Mouse (Mus musculus): Measurements from ENCODE around the gene Dmd.
"Not testable (repeated sequence)": the region's sequence is repeated elsewhere in the genome, so short reads cannot be mapped to it uniquely, and the experiment has no call there.

The Dmd gene

DNA sequence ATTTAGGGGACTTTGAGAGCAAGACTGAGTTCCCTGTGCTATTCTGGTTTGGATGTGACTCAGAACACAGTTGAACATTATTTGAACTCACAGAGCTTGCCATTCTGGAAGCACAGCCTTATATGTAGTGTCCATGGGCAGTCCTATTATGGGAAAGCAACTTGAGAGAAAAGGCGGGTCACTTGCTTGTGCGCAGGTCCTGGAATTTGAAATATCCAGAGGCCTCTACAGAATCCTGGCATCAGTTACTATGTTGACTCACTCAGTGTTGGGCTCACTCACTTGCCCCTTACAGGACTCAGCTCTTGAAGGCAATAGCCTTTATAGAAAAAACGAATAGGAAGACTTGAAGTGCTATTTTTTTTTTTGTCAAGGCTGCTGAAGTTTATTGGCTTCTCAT, at the start of gene Dmd:
Gene Dmd (plus strand): TSS at position 241 of the 400 bp plus-strand sequence.
- in situ Hi-C loops (cut with MboI, MseI): no loop called here

DNA sequence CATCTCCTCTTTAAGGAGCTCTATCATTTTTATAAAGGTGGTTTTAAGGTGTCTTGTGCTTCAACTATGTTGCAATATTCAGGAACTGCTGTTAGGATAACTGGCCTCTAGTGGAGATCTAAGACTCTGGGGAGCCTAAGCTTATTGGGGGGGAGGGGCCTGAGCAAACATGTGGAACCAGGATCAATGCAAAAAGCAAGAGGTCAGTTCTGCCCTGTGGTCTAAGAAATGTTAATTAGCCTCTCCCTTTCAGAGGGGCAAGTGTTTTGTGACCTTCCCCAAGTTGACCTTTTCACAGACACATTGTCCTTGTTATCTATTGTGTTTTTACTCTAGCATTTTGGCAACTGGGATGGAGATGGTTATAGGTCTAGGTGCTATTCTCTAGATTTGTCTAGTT, 47.2 kb upstream of the Dmd start:
- in situ Hi-C loops (cut with MboI, MseI): no loop called here

DNA sequence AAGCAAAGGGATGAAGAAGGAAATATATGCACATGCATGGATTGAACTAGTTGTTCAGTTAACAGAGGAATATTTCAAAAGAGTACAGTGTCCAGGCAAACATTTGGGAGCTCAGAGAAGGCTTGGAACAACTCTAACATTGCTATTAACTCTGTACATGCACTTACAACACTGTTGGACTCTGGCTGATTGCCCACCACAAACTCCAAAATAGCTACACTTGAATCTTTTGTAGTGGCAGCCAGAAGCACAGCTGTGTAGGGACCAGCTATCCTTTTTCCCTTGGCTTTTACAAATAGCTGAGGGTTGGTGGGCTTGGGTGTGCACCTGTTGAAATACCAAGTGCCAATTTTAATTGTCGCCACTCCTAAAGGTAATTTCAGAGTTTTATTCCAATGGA, 39.0 kb downstream of the Dmd start:
- in situ Hi-C loops (cut with MboI, MseI): no loop called here

GRCm38 (mm10) chrX:83050190-83050589, 101.5 kb downstream of the Dmd start:
- in situ Hi-C loops (cut with MboI, MseI): no loop called here

DNA sequence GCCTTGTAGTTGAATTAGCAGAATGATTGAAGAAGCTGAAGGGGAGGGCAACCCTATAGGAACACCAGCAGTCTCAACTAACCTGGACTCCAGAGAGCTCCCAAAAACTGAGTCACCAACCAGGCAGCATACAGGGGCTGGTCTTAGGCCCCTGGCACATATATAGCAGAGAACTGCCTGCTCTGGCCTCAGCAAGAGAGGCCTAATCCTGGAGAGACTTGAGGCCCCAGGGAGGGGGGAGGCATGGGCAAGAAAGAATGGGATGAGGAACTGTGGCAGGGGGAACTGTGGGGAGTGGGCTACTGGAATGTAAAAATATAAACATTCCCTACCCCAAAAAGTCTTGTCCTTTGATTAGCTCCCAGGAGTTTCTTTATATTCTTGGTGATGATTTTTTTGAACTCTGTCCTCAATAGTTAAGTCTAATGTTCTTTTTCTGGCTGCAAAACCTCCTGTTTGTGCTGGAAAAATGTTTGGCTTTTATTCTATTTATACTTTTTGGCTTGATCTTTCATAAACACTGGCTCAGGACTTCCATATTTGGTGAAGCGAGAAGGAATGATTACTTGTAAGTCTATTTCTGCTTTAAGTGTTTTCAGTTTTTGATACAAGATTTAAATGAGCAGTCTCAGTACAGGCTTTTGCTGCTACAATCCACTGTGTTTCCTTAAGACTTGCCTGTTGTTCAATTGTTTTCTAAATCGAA, 167.7 kb downstream of the Dmd start:
- in situ Hi-C loops (cut with MboI, MseI): no loop called here

GRCm38 (mm10) chrX:83117198-83117597, 168.5 kb downstream of the Dmd start:
- in situ Hi-C loops (cut with MboI, MseI): no loop called here

DNA sequence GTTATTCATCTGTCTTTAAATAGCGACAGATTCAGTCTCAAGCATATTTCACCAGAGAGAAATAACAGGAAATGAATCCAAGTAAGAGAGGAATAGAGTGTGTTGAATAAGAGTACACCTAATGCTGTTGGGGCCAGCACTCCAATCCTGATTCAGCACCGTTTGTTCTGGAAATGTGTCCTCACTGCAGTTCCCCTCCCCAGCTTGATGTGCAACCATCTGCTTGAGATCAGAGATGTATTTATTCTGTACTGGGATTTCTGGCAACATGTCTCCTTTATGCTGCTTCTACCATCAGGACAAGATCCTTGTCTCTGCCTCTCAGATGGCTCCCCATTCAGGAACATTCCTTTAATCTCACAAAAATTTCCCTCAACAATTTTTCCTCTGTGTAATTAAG, 271.9 kb downstream of the Dmd start:
- in situ Hi-C loops (cut with MboI, MseI): no loop called here

GRCm38 (mm10) chrX:83221050-83221449, 272.4 kb downstream of the Dmd start:
- in situ Hi-C loops (cut with MboI, MseI): no loop called here

DNA sequence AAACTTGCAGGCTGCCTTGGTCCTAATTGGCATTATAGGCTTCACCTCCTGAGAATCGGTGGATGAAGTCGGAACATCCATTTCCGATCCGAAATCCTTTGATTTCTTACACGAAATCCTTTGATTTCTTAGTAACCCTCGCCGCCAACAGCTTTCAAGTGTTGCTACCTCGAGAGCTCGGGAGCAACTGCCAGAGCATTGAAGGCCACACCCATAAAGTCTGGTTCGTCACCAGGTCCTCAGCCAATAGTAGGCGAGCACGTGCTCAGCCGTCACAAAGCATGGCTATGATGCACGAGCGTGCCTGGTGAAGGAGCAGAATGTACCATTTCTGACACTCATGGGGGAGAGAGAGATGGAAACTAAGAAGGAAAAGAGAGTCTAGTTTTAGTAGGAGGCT, 538.9 kb downstream of the Dmd start, which contains the start of gene Tsga8:
Gene Tsga8 (minus strand): TSS at position 327 of the 400 bp plus-strand sequence.
- in situ Hi-C loops (cut with MboI, MseI): no loop called here

- in situ Hi-C loops (cut with MboI, MseI): no loop called here
Measured at GRCm38 (mm10) chrX:83674998-83675397, 726.3 kb downstream of the Dmd start.

GRCm38 (mm10) chrX:83686547-83686946, 737.9 kb downstream of the Dmd start:
- in situ Hi-C loops (cut with MboI, MseI): no loop called here

DNA sequence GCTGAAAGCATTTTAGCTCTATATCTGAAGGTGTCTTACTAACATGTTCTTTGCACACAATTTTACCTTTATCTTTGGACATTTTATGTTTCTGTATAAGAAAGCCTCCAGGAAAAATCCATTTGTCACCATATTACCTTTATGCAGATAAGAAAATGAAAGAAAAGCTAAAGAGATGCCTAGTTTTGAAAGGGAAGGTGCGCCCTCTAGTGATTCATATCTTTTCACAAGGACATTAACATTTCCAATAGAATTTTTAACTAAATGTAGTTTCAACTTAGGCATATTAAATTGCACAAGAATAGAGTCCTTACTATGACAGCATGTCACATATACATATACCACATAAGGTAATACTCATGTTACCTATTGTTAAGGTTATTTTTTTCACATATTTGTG, 791.9 kb downstream of the Dmd start:
- in situ Hi-C loops (cut with MboI, MseI): no loop called here

- in situ Hi-C loops (cut with MboI, MseI): no loop called here
Measured at GRCm38 (mm10) chrX:83746301-83747008, 797.8 kb downstream of the Dmd start.

DNA sequence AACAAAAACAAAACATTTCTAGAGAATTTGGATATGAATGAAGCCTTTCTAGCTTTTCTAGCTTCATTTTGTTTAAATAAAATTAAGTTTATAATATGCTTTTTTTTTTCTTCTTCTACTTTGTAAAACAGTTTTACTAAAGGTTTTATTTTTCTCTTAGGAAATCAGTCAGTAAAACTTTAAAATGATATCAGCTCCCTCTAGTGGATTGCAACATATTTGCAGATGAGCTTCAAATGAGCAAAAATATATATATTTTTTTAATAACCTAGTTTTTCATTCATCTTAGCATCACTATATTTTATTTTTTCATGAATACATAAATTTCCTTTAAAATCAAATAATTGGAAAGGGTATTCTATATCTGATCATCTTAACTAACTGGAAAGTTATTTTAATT, 838.7 kb downstream of the Dmd start:
- in situ Hi-C loops (cut with MboI, MseI): no loop called here

DNA sequence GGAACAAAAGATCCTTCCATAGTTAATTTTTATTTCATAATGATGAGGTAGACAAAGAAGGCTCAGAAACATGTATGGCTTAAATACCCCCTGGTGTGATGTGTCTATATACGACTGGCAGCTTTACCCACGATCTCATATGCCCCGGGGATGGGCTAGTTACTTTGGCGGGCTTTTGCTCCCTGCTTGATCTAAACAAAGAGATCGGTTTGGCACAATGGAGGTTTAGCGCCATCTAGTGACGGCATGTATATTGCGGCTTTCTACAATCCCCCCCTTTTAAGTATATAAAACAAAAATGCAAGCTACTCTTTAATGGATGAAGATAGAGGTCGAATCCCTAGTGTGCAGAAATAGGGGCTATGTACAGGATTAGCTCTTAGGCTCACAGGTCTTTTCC, 918.8 kb downstream of the Dmd start:
- in situ Hi-C loops (cut with MboI, MseI): loop anchor here in 1 of 2 experiments (10.0 kb wide), 1 partner anchor 1967 kb away; no protein-coding TSS in a partner anchor

DNA sequence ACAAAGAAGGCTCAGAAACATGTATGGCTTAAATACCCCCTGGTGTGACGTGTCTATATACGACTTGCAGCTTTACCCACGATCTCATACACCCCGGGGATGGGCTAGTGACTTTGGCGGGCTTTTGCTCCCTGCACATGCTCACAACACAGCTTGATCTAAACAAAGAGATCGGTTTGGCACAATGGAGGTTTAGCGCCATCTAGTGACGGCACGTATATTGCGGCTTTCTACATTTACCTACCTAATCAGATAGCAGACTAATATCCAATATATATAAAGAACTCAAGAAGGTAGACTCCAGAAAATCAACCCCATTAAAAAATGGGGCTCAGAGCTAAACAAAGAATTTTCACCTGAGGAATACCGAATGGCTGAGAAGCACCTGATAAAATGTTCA, 926.7 kb downstream of the Dmd start:
- in situ Hi-C loops (cut with MboI, MseI): not testable (repeated sequence)

DNA sequence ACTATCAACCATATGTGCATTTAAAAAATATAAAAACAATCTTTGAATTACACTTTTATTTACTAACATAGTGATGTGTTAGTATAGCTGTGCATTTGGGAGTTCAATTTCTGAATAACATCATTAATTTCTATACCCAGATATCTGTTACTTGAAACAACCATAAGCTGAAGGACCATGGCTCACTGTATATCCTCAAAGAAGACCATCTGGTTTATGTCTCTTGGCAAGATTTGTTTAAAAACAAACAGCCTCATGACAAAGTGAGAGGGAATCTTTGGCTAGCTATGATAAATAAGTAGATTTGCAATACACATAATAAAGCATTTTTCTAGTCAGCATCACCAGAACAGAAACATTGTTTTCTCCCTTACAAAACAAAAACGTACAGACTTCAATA, 1027.2 kb downstream of the Dmd start:
- in situ Hi-C loops (cut with MboI, MseI): no loop called here

- in situ Hi-C loops (cut with MboI, MseI): loop anchor here (10.0 to 25.0 kb wide), 2 partner anchors 1474 to 1636 kb away; no protein-coding TSS in a partner anchor
Measured at GRCm38 (mm10) chrX:84001294-84001693, 1052.6 kb downstream of the Dmd start.

DNA sequence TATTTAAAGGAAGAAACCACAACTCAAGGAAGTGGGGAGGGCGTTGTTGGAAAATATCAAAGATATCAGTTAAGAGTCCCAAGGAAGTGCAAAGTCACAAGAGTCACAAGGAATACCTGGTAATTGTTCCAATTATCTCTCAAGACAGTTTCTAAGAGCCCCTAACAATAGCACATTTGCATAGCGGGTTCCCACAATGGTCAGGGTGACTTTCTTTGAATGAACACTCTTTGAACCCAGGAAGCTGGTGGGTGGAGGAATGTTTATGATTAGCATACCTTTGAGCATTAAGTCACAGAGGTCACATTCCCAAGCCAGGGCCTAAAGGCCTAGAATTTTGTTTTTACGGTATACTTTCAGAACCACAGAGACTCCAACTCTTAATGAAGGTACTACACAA, 1113.8 kb downstream of the Dmd start:
- in situ Hi-C loops (cut with MboI, MseI): not testable (repeated sequence)

- in situ Hi-C loops (cut with MboI, MseI): no loop called here
Measured at GRCm38 (mm10) chrX:84165872-84166271, 1217.2 kb downstream of the Dmd start.

GRCm38 (mm10) chrX:84241297-84241859, 1292.7 kb downstream of the Dmd start:
- in situ Hi-C loops (cut with MboI, MseI): no loop called here

- in situ Hi-C loops (cut with MboI, MseI): no loop called here
Measured at GRCm38 (mm10) chrX:84330593-84330992, 1381.9 kb downstream of the Dmd start.

GRCm38 (mm10) chrX:84332177-84332576, 1383.5 kb downstream of the Dmd start:
- in situ Hi-C loops (cut with MboI, MseI): no loop called here

Measured in T-helper 17 cell (primary cell).